Mouse (Mus musculus) gastrocnemius, adult 2 months (tissue): ENCODE measurements at regions not wholly inside any gene's neighbourhood (a gene's known extent, or its start where the extent isn't known, plus 50 kb on each side); places are given as distances from the start of the nearest gene placed in this dataset.
A peak's percentile ranks its signal among the peaks of the same experiment; 100 is the strongest.

Experiments
- DNase-seq: peaks from one replicate; pipeline ENCODE4 v3.0.0; 2022
- H3K27ac ChIP-seq: fragments of 200-600 bp; 2 replicates; pipeline ENCODE4 v1.8.1; 2022; ENCODE audit warnings: mild to moderate bottlenecking
- H3K4me3 ChIP-seq: fragments of 200-600 bp; 2 replicates; pipeline ENCODE4 v1.8.1; 2022; ENCODE audit warnings: mild to moderate bottlenecking, moderate library complexity
- CTCF ChIP-seq: fragments of 200-600 bp; IDR thresholded peaks from 2 replicates; pipeline ENCODE4 v1.8.1; 2022; ENCODE audit warnings: antibody characterized with exemption, mild to moderate bottlenecking, moderate library complexity
- intact Hi-C: fragments of 180-260 bp; cut with DNase I; formaldehyde crosslinking; loops from one replicate; pipeline ENCODE4 v1.15.1; 2025

GRCm38 (mm10) chr1:137360688-137361570, 400.7 kb upstream of the Nr5a2 start:
- intact Hi-C loops = no loop called here
- no peak overlapping the region for H3K27ac ChIP-seq

DNA sequence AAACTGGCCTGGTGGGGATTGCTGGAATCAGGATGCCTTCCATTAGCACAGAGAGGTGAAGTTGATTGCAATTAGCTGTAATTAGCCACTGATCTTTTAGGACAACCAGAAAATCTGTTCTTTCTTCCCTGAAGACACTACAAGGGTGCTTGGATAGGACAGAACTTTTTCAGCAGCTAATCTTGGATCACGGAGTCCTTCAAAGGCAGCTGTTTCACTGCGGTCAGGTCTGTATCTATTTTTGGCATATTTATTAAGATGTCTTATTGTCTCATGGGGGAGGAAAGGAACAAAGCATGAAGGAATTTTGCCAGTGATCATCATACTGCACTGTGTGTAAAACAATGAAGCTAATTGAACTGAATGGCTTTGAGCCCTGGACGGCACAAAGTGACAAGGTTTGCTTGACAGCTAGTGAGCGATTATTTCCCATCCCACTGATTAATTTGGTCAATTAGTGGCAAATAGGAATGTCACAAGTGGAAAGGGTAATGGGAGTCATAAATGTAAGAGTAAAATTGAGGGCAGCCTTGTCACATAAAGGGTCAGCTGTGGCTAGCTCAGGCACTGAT, 395.8 kb upstream of the Nr5a2 start:
- TF ChIP-seq CTCF = no peak
- no peak for DNase-seq
- intact Hi-C loops = no loop called here
- no peak overlapping the region for H3K4me3 ChIP-seq
- no peak overlapping the region for H3K27ac ChIP-seq

More at GRCm38 (mm10) chr1:137360688-137361570, 400.7 kb upstream of the Nr5a2 start:
- no peak for TF ChIP-seq CTCF
- no peak overlapping the region for H3K4me3 ChIP-seq
- DNase-seq = no peak

DNA sequence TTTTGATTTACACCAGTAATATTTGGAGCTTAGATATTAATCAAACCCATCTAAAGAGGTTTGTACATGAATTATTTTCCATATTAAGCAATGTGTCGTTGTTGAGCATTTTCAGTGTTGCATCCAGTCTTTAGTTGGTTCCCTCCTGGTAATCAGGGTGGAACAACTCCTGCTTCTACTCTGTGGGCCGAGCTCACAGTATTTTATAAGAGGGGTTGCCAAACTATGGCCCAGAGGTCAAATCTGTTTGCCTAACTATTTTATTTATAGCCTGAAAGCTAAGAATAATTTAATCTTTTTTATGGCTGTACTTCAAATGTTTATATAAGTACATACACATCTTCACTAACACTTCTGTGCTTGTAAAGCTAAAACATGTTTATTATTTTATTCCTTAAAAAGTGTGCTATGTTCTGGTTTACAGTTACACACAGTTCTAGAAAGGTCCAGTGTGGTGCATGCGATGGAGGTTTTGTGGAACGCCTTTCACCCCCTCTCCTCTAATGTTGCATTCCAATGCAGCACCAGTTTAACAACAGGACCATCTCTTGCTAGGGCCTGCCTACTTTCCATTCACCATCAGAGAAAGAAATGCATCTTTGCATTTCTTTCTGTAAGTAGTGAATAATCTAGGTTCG, 392.3 kb upstream of the Nr5a2 start:
- H3K27ac ChIP-seq = no peak overlapping the region
- intact Hi-C loops = no loop called here
- no peak for TF ChIP-seq CTCF
- DNase-seq = no peak
- no peak overlapping the region for H3K4me3 ChIP-seq

DNA sequence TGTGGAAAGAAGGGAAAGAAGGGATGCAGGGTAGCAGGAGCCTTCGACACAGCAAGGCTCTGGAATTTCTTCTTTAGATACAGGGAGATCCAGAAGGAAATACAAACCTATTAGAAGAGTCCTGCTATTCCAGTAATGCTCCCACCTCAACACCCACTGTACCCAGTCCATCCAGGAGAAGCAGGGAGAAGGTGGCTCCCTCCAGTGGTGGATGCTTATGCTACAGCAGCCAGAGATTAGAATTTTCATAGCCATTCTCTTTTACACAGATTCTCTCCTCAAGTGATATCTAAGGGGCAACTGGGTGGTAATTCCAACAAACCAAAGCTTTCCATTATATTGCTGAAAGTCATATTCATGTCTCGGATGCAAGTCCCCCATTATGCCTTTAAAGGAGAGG, 373.9 kb upstream of the Nr5a2 start:
- intact Hi-C loops = loop anchor here (10.0 kb wide), 1 partner anchor 711 kb away; no protein-coding TSS in a partner anchor
- no peak overlapping the region for H3K27ac ChIP-seq
- TF ChIP-seq CTCF = peak; percentile 9; the same call in 1 of the 2 replicates

GRCm38 (mm10) chr1:137332108-137332769, 372.0 kb upstream of the Nr5a2 start:
- no peak for DNase-seq
- intact Hi-C loops = loop anchor here (10.0 kb wide), 1 partner anchor 713 kb away; no protein-coding TSS in a partner anchor
- Histone ChIP-seq H3K4me3 (no peak overlapping the region), H3K27ac (no peak overlapping the region)
- TF ChIP-seq CTCF = peak; percentile 37; the same call in 1 of the 2 replicates

More for the DNA sequence above, 373.9 kb upstream of the Nr5a2 start:
- no peak for DNase-seq
- H3K4me3 ChIP-seq = no peak overlapping the region

- intact Hi-C loops = loop anchor here (10.0 kb wide), 1 partner anchor 713 kb away; no protein-coding TSS in a partner anchor
- no peak for TF ChIP-seq CTCF
- no peak for DNase-seq
- H3K4me3 ChIP-seq = no peak overlapping the region
- no peak overlapping the region for H3K27ac ChIP-seq
These were observed 371.5 kb upstream of the Nr5a2 start for GRCm38 (mm10) chr1:137331746-137332107.

DNA sequence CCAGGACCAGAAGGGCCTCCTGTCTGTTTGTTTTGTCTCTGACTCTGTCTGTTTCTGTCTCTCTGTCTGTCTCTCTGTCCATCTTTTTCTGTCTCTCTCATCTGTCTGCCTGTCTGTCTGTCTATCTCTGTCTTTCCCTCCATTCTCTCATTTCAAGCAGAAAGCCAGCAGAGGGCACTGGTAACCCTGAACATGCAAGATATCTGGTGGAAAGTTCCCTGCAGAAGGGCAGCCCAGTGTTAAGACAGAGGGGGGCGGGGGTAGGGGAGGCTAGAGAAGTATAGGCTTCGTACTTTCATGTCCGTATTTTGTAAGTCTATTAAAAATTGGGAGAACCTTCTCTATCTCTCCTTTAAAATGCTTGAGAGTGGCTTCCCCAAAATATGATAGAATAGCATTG, 370.4 kb upstream of the Nr5a2 start:
- DNase-seq = peak; percentile 56
- Histone ChIP-seq H3K27ac (no peak overlapping the region), H3K4me3 (no peak overlapping the region)
- intact Hi-C loops = loop anchor here (10.0 kb wide), 1 partner anchor 714 kb away; no protein-coding TSS in a partner anchor
- TF ChIP-seq CTCF = peak; percentile 62

GRCm38 (mm10) chr1:137323884-137324594, 363.8 kb upstream of the Nr5a2 start:
- H3K4me3 ChIP-seq = peak overlapping the region; percentile 53
- H3K27ac ChIP-seq = no peak overlapping the region
- peak; percentile 54 for TF ChIP-seq CTCF
- DNase-seq = no peak
- intact Hi-C loops = loop anchor here (10.0 kb wide), 1 partner anchor 211 kb away; no protein-coding TSS in a partner anchor

GRCm38 (mm10) chr1:137323035-137323680, 362.9 kb upstream of the Nr5a2 start:
- no peak overlapping the region for H3K27ac ChIP-seq
- no peak for DNase-seq
- intact Hi-C loops = loop anchor here (10.0 kb wide), 1 partner anchor 212 kb away; no protein-coding TSS in a partner anchor
- H3K4me3 ChIP-seq = no peak overlapping the region
- no peak for TF ChIP-seq CTCF

DNA sequence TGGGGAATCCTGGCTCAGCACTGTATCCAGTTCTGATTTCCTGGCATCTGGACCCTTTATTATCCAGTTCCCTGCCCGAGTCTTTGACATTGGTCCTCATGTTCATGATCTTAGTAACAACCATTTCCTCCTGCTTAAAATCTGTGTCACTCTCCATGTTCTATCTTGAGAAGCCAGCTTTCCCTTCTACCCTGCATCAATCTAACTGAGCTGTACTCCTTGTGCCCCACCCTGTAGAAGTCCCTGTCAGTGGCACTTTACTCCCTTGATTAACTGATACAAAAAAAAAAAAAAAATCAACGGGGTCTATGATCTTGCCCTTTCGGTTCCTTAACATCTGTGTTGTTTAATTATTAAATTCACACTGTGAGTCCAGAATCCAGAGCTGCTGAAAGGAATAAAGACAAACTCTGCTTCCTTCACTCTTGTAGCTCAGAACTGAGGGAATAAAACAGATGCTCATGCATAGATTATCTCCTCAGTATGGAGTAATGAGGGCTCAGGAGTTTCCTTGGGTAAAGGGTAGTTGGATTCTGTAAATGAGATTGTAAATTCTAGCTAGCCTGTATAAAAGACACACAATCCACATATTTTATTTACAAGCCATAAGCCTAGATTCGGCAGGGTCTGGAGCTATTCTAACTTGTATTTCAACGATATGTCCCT, 342.6 kb upstream of the Nr5a2 start:
- no peak for TF ChIP-seq CTCF
- intact Hi-C loops = no loop called here
- DNase-seq = no peak
- no peak overlapping the region for H3K4me3 ChIP-seq
- H3K27ac ChIP-seq = no peak overlapping the region
